Comparison of ENCODE assay signal across 26 mouse cellular contexts in the genomic region with DNA sequence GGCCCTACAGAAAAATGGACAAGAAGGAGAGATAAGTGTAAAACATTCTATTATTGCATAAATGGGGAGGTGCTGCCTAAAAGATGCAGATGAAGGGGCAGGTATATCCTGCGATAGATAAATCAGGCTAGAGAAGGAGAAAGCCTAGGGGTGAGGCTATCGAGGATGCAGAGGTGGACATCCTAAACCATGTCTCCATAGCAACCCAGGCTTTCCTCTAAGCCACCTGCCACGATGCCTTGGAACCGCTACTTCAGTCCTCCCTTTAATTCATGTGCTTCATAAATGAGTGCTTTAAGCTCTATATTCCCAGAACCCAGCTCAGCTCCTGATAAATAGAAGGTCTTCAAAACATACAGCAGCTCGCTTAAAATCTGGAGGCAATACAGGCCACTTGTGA.
A peak's percentile ranks its signal among the peaks of the same experiment; 100 is the strongest.
DNase-seq lines count a peak whose midpoint lies in the region; ATAC-seq and TF ChIP-seq lines count a peak whose summit lies in the region.
"Had no signal": no experiment of that assay in that cellular context is flagged by ENCODE, and none has a peak within 500 bp of the region (broad histone marks: within the 10 kb centered on the region; RNA-seq: fewer than 3 reads in every experiment).

No protein-coding gene starts in this region.

- H3K4me3 ChIP-seq in forebrain, embryonic 15.5 days: no peak overlapping the region
- no peak overlapping the region for H3K4me3 ChIP-seq in forebrain, embryonic 16.5 days (replicated peaks; ENCODE audit: low read length)
- no peak overlapping the region for H3K4me3 ChIP-seq in hindbrain, embryonic 16.5 days (ENCODE audit: low read length)
- H3K4me3 ChIP-seq in hindbrain, embryonic 11.5 days (ENCODE audit: low read depth, low read length): no peak overlapping the region
- H3K4me3 ChIP-seq in midbrain, postnatal 0 days (ENCODE audit: low read depth, low read length): no peak overlapping the region
- H3K4me3 ChIP-seq: erythroblast, embryonic 14.5 days; heart, embryonic 13.5 days had no signal

- no peak for DNase-seq in hindbrain, embryonic 11.5 days (ENCODE audit: low spot score)
- DNase-seq in brain, embryonic 14.5 days (ENCODE audit: low read depth): peak; percentile 48
- DNase-seq in midbrain, postnatal 0 days (ENCODE audit: low spot score): peak; percentile 57
- no peak for DNase-seq in layer of hippocampus, postnatal 14 days (ENCODE audit: low spot score in 2 of 2)
- DNase-seq: adrenal gland, postnatal 25 days; cerebellum, adult 2 months; cerebellum, postnatal 14 days; gastrocnemius, postnatal 10 days; heart, postnatal 10 days; kidney, adult 11 months; kidney, postnatal 14 days; layer of hippocampus, adult 9-11 months; liver; lung, adult 2 months; lung, postnatal 10 days; right cerebral cortex, adult 18-20 months; spleen, adult 18-20 months; thymus, adult 2 months; thymus, postnatal 4 days had no signal

- no peaks in the 10 kb centered on the region for H3K9me3 ChIP-seq in forebrain, embryonic 15.5 days
- H3K9me3 ChIP-seq in forebrain, embryonic 16.5 days (ENCODE audit: control insufficient read depth, low read length): no peaks in the 10 kb centered on the region
- no peaks in the 10 kb centered on the region for H3K9me3 ChIP-seq in hindbrain, embryonic 16.5 days (ENCODE audit: control insufficient read depth, low read length)
- no peaks in the 10 kb centered on the region for H3K9me3 ChIP-seq in hindbrain, embryonic 11.5 days (ENCODE audit: control insufficient read depth, low read length)
- H3K9me3 ChIP-seq in midbrain, postnatal 0 days (ENCODE audit: low read length): no peaks in the 10 kb centered on the region
- H3K9me3 ChIP-seq: heart, embryonic 13.5 days had no signal

- no peak for TF ChIP-seq POLR2A in brain, embryonic 14.5 days (IDR thresholded peaks at IDR 0.05; ENCODE audit: borderline replicate concordance, extremely low read depth, insufficient read depth, insufficient read length, poor library complexity, severe bottlenecking)

- no peak overlapping the region for H3K9ac ChIP-seq in forebrain, embryonic 15.5 days (replicated peaks)
- H3K9ac ChIP-seq in forebrain, embryonic 16.5 days (replicated peaks; ENCODE audit: low read depth, low read length): no peak overlapping the region
- H3K9ac ChIP-seq in hindbrain, embryonic 16.5 days (ENCODE audit: low read depth, low read length): no peak overlapping the region
- no peak overlapping the region for H3K9ac ChIP-seq in hindbrain, embryonic 11.5 days (ENCODE audit: low read depth, low read length)
- no peak overlapping the region for H3K9ac ChIP-seq in midbrain, postnatal 0 days (replicated peaks; ENCODE audit: low read length, poor library complexity, severe bottlenecking)
- H3K9ac ChIP-seq: heart, embryonic 13.5 days; liver, embryonic 14.5 days had no signal

- ATAC-seq in forebrain, embryonic 15.5 days (replicated peaks): no peak
- no peak for ATAC-seq in forebrain, embryonic 16.5 days
- ATAC-seq in hindbrain, embryonic 16.5 days: peak; percentile 28; the same call in 1 of the 2 replicates
- ATAC-seq in hindbrain, embryonic 11.5 days (ENCODE audit: low FRiP score): no peak
- no peak for ATAC-seq in midbrain, postnatal 0 days (ENCODE audit: low FRiP score)
- ATAC-seq: inflammation-experienced regulatory T-cells, adult 6 months had no signal

- peaks cover 17% of the 10 kb centered on the region for H3K4me1 ChIP-seq in forebrain, embryonic 15.5 days
- peaks cover 12% of the 10 kb centered on the region for H3K4me1 ChIP-seq in forebrain, embryonic 16.5 days (replicated peaks; ENCODE audit: control insufficient read depth, insufficient read depth, low read length)
- peaks cover 5% of the 10 kb centered on the region for H3K4me1 ChIP-seq in hindbrain, embryonic 16.5 days (ENCODE audit: control insufficient read depth, insufficient read depth, low read depth, low read length)
- no peaks in the 10 kb centered on the region for H3K4me1 ChIP-seq in hindbrain, embryonic 11.5 days (replicated peaks; ENCODE audit: control insufficient read depth, insufficient read depth, low read length)
- peaks cover 3% of the 10 kb centered on the region; the same call in 1 of the 2 replicates for H3K4me1 ChIP-seq in midbrain, postnatal 0 days (ENCODE audit: insufficient read depth, low read length)

- H3K4me2 ChIP-seq in forebrain, embryonic 15.5 days (replicated peaks): no peak overlapping the region
- H3K4me2 ChIP-seq in forebrain, embryonic 16.5 days (ENCODE audit: low read length): no peak overlapping the region
- no peak overlapping the region for H3K4me2 ChIP-seq in hindbrain, embryonic 16.5 days (ENCODE audit: low read length)
- H3K4me2 ChIP-seq in hindbrain, embryonic 11.5 days (replicated peaks; ENCODE audit: low read depth, low read length): no peak overlapping the region
- no peak overlapping the region for H3K4me2 ChIP-seq in midbrain, postnatal 0 days (ENCODE audit: low read depth, low read length, poor library complexity, severe bottlenecking)
- H3K4me2 ChIP-seq: heart, embryonic 13.5 days had no signal

- TF ChIP-seq CTCF in brain, embryonic 14.5 days (IDR thresholded peaks at IDR 0.05; ENCODE audit: borderline replicate concordance, extremely low read depth, insufficient read depth, insufficient read length): no peak
- no peak for TF ChIP-seq CTCF in midbrain, postnatal 0 days (IDR thresholded peaks at IDR 0.05)

- no peaks in the 10 kb centered on the region for H3K36me3 ChIP-seq in forebrain, embryonic 15.5 days
- H3K36me3 ChIP-seq in forebrain, embryonic 16.5 days (ENCODE audit: control insufficient read depth, insufficient read depth): no peaks in the 10 kb centered on the region
- H3K36me3 ChIP-seq in hindbrain, embryonic 16.5 days (ENCODE audit: control insufficient read depth, insufficient read depth, low read length): no peaks in the 10 kb centered on the region
- no peaks in the 10 kb centered on the region for H3K36me3 ChIP-seq in hindbrain, embryonic 11.5 days (ENCODE audit: control insufficient read depth, insufficient read depth, low read length)
- H3K36me3 ChIP-seq in midbrain, postnatal 0 days (ENCODE audit: insufficient read depth, low read length): no peaks in the 10 kb centered on the region
- H3K36me3 ChIP-seq: heart, embryonic 13.5 days had no signal

- WGBS in forebrain, embryonic 15.5 days: 78% methylated on average over 5 of the region's 5 CpGs
- 86% methylated on average over 5 of the region's 5 CpGs for WGBS in forebrain, embryonic 16.5 days
- WGBS in hindbrain, embryonic 16.5 days: 61% methylated on average over 5 of the region's 5 CpGs
- WGBS in hindbrain, embryonic 11.5 days: 90% methylated on average over 5 of the region's 5 CpGs
- WGBS in midbrain, postnatal 0 days: 38% methylated on average over 5 of the region's 5 CpGs

- peak overlapping the region; percentile 5; the same call in 1 of the 2 replicates for H3K27ac ChIP-seq in forebrain, embryonic 15.5 days (replicated peaks)
- H3K27ac ChIP-seq in forebrain, embryonic 16.5 days (ENCODE audit: low read length): no peak overlapping the region; the same call in 1 of the 2 replicates
- no peak overlapping the region for H3K27ac ChIP-seq in hindbrain, embryonic 16.5 days (ENCODE audit: low read depth, low read length)
- no peak overlapping the region for H3K27ac ChIP-seq in hindbrain, embryonic 11.5 days (ENCODE audit: low read depth, low read length)
- H3K27ac ChIP-seq in midbrain, postnatal 0 days (ENCODE audit: low read depth, low read length): peak overlapping the region; percentile 55
- H3K27ac ChIP-seq: heart, embryonic 13.5 days; liver, embryonic 14.5 days had no signal

- no peaks in the 10 kb centered on the region for H3K27me3 ChIP-seq in forebrain, embryonic 15.5 days
- H3K27me3 ChIP-seq in forebrain, embryonic 16.5 days (replicated peaks; ENCODE audit: control insufficient read depth, insufficient read depth, low read length): no peaks in the 10 kb centered on the region
- H3K27me3 ChIP-seq in hindbrain, embryonic 16.5 days (replicated peaks; ENCODE audit: control insufficient read depth, insufficient read depth, low read length): no peaks in the 10 kb centered on the region
- no peaks in the 10 kb centered on the region for H3K27me3 ChIP-seq in hindbrain, embryonic 11.5 days (ENCODE audit: control insufficient read depth, insufficient read depth, low read length)
- no peaks in the 10 kb centered on the region for H3K27me3 ChIP-seq in midbrain, postnatal 0 days (ENCODE audit: insufficient read depth, low read length)
- H3K27me3 ChIP-seq: heart, embryonic 13.5 days had no signal

Comparison
In these comparisons a context has a peak if more than half of its experiments do, and no peak if none do; other contexts are left out.
1. H3K27ac ChIP-seq: peak in forebrain, embryonic 15.5 days (single experiment) and midbrain, postnatal 0 days (single experiment); none in forebrain, embryonic 16.5 days (single experiment), hindbrain, embryonic 16.5 days (single experiment) and hindbrain, embryonic 11.5 days (single experiment).
2. DNase-seq: peak in brain, embryonic 14.5 days (single experiment) and midbrain, postnatal 0 days (single experiment); none in hindbrain, embryonic 11.5 days (single experiment) and layer of hippocampus, postnatal 14 days (0 of 2).